Mouse (Mus musculus) heart, embryonic 10.5 days (tissue): ENCODE results near the gene Reg3a. TPM values are rescaled to one million over a fixed set of nuclear protein-coding genes. Genes with fewer than 3 reads are reported as not detected.
"Not testable (repeated sequence)": the region's sequence is repeated elsewhere in the genome, so short reads cannot be mapped to it uniquely, and the experiment has no call there.

Experiments used
- DNase-seq: peaks from one replicate; pipeline ENCODE4 v3.0.0-alpha.2; 2017; ENCODE audit warnings: low spot score
- H3K27ac ChIP-seq: fragments of 300-500 bp; sonication (generic); 2 replicates; pipeline ENCODE4 v1.5.1; 2016; ENCODE audit warnings: mild to moderate bottlenecking
- H3K27me3 ChIP-seq: fragments of 300-500 bp; sonication (generic); 2 replicates; pipeline ENCODE4 v1.6.1; 2016; ENCODE audit warnings: mild to moderate bottlenecking; ENCODE audit not compliant: poor library complexity, insufficient read depth, severe bottlenecking
- H3K36me3 ChIP-seq: fragments of 300-500 bp; sonication (generic); 2 replicates; pipeline ENCODE4 v1.6.1; 2016; ENCODE audit warnings: mild to moderate bottlenecking, moderate library complexity
- H3K4me1 ChIP-seq: fragments of 300-500 bp; sonication (generic); 2 replicates; pipeline ENCODE4 v1.6.1; 2016; ENCODE audit warnings: mild to moderate bottlenecking
- H3K4me3 ChIP-seq: fragments of 300-500 bp; sonication (generic); 2 replicates; pipeline ENCODE4 v1.5.1; 2016; ENCODE audit warnings: mild to moderate bottlenecking, moderate library complexity
- H3K9me3 ChIP-seq: fragments of 300-500 bp; sonication (generic); 2 replicates; pipeline ENCODE4 v1.6.1; 2016; ENCODE audit warnings: mild to moderate bottlenecking, moderate library complexity
- WGBS: fragments of 180-500 bp; shearing (Covaris S2); methylation state at CpG from one replicate; pipeline ENCODE4 v1.1.7; 2016; 5-methylcytosine and 5-hydroxymethylcytosine counted together
- polyA plus RNA-seq: library from polyadenylated mRNA; unstranded; fragments of >200 nt; fragmentation: Nextera tagmentation; extraction: Ambion mirVana; gene quantifications from 2 replicates; pipeline ENCODE4 v1.2.1, GENCODE M21; 2016

The Reg3a gene
- polyA plus RNA-seq = not detected in 2 replicates

DNA sequence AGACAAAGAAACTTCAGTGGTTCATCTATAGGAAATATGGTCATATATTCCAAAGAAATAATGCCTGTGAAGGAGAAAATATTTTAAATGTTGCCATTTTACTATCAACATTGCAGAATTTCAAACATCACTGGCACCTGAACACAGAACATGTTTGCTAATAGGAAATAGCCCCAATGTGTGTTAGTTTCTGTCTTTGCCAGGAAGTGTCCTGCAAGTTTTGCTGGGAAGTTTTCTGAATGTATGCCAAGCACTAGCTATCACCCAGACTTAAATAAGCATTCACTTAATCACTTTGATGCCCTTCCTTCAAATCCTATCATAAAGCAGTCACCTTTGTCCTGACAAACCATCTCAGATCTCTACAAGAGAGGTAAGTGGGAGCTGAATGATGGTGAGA, at the start of gene Reg3a:
Reg3a (plus strand) TSS at position 301 of the 400 bp plus-strand sequence.
- no peak within 1 kb of the TSS for H3K27ac ChIP-seq
- H3K9me3 ChIP-seq = no peaks in the 10 kb centered on the region
- H3K27me3 ChIP-seq = no peaks in the 10 kb centered on the region
- H3K4me3 ChIP-seq = no peak within 1 kb of the TSS
- no peaks in the 10 kb centered on the region for H3K4me1 ChIP-seq
- no peak for DNase-seq
- no peaks in the 10 kb centered on the region for H3K36me3 ChIP-seq

DNA sequence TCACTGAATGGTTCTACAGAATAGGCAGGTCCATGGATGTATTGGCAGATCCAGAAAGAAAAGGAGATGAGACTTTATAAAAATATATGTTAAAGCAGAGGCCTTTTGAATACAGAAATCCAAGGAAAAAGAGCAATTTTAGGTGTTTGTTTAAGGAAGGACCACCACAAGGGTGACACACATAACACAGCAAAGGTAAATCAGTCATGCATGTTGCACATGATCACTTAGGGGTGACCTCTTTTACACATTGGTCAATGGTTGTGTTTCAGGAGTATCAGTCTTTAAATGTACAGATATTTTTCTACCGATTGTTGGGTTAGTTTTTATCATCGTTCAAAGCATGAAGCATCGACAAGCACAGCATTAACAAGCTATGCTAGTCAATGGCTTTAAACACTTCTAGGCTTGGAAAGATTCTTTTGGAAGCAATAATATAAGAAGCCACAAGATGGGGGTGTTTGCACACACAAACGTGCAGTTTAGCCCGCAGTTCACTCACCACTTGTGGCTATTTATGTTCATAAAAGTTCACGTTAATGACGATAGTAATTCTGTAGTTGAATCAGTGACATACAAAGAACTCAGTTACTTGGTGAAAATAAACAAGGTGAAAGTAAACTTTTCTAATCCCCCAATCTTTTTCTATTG, 48.5 kb upstream of the Reg3a start:
- H3K9me3 ChIP-seq = no peaks in the 10 kb centered on the region
- WGBS = 39% methylated on average over 7 of the region's 7 CpGs
- DNase-seq = no peak

GRCm38 (mm10) chr6:78340296-78340695, 40.2 kb upstream of the Reg3a start:
- Histone ChIP-seq H3K36me3 (no peaks in the 10 kb centered on the region), H3K4me1 (no peaks in the 10 kb centered on the region), H3K27me3 (no peaks in the 10 kb centered on the region), H3K27ac (no peak overlapping the region), H3K9me3 (no peaks in the 10 kb centered on the region), H3K4me3 (no peak overlapping the region)
- no peak for DNase-seq

More for the DNA sequence above, 48.5 kb upstream of the Reg3a start:
- no peaks in the 10 kb centered on the region for H3K4me1 ChIP-seq
- H3K27ac ChIP-seq = no peak overlapping the region
- no peak overlapping the region for H3K4me3 ChIP-seq
- H3K27me3 ChIP-seq = no peaks in the 10 kb centered on the region
- H3K36me3 ChIP-seq = no peaks in the 10 kb centered on the region

DNA sequence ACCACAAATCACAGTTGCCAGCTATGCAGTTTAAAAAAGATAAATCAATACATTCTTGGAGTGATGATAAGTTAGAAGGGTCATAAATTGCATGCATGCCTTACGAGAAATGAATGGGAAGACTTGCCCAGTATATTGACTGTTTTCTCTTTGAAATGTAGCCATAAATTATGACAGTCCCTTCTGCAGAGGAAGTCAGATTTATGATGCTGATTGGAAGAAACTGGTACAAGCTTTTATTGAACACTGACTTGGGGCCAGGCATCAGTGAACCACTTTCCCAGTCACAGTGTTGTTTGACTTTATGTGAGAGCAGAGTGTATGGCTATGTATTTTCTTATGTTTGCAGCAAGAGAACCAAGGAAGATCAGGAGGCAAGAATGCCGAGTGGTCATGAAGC, 38.8 kb upstream of the Reg3a start:
- Histone ChIP-seq H3K9me3 (no peaks in the 10 kb centered on the region), H3K4me1 (no peaks in the 10 kb centered on the region), H3K27ac (no peak overlapping the region), H3K4me3 (no peak overlapping the region), H3K36me3 (no peaks in the 10 kb centered on the region), H3K27me3 (no peaks in the 10 kb centered on the region)
- DNase-seq = no peak
- 80% methylated on average over 2 of the region's 2 CpGs for WGBS

GRCm38 (mm10) chr6:78361971-78362563, 18.4 kb upstream of the Reg3a start:
- no peaks in the 10 kb centered on the region for H3K4me1 ChIP-seq
- H3K4me3 ChIP-seq = no peak overlapping the region
- H3K27ac ChIP-seq = no peak overlapping the region
- H3K36me3 ChIP-seq = no peaks in the 10 kb centered on the region
- no peaks in the 10 kb centered on the region for H3K9me3 ChIP-seq
- WGBS = 65% methylated on average over 2 of the region's 2 CpGs
- H3K27me3 ChIP-seq = no peaks in the 10 kb centered on the region
- no peak for DNase-seq

- 78% methylated on average over 2 of the region's 2 CpGs for WGBS
- Histone ChIP-seq H3K27me3 (no peaks in the 10 kb centered on the region), H3K9me3 (no peaks in the 10 kb centered on the region; the same call in 1 of the 2 replicates), H3K27ac (no peak within 1 kb of the TSS), H3K4me3 (no peak within 1 kb of the TSS), H3K36me3 (no peaks in the 10 kb centered on the region), H3K4me1 (no peaks in the 10 kb centered on the region)
- no peak for DNase-seq
These were observed 10.2 kb upstream of the Reg3a start, which contains the start of gene Reg3b for GRCm38 (mm10) chr6:78370357-78370756. Gene Reg3b (plus strand): TSS chr6:78370657.

GRCm38 (mm10) chr6:78378765-78379164, 1.7 kb upstream of the Reg3a start, which contains the start of gene Reg3d:
Gene Reg3d (minus strand): TSS chr6:78378865.
- DNase-seq = no peak
- Histone ChIP-seq H3K4me3 (no peak within 1 kb of the TSS), H3K4me1 (no peaks in the 10 kb centered on the region), H3K36me3 (no peaks in the 10 kb centered on the region), H3K9me3 (no peaks in the 10 kb centered on the region), H3K27me3 (no peaks in the 10 kb centered on the region), H3K27ac (no peak within 1 kb of the TSS)
- 67% methylated on average over 2 of the region's 2 CpGs for WGBS

DNA sequence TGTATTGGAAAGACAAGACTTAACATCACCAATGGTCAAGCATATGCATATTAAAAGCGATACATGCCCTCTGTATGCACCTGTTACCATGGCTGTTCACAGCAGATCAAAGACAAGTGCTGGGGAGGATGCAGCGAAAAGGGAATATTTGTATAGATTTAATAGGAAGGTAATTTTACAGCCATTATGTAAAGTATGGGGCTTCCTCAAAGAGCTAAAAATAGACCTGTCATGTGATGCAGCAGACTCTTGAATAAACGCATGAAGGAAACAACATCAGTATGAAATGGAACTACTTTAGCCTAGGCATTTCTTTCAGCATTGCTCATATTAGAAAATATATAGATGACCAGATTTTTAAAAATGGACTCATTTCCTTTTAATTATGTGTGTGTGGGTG, 5.1 kb downstream of the Reg3a start:
- no peak overlapping the region for H3K27ac ChIP-seq
- 86% methylated on average over 3 of the region's 3 CpGs for WGBS
- H3K9me3 ChIP-seq = no peaks in the 10 kb centered on the region
- no peaks in the 10 kb centered on the region for H3K27me3 ChIP-seq
- no peaks in the 10 kb centered on the region for H3K4me1 ChIP-seq
- no peaks in the 10 kb centered on the region for H3K36me3 ChIP-seq
- DNase-seq = no peak
- H3K4me3 ChIP-seq = no peak overlapping the region

DNA sequence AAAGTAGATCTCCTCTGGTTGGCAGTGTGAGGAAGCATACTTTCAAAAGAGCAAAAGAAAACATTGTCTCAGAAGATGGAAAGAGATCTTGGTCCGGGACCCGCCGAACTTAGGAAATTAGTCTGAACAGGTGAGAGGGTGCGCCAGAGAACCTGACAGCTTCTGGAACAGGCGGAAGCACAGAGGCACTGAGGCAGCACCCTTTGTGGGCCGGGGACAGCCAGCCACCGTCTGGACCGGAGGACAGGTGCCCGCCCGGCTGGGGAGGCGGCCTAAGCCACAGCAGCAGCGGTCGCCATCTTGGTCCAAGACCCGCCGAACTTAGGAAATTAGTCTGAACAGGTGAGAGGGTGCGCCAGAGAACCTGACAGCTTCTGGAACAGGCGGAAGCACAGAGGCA, 14.8 kb downstream of the Reg3a start, which contains the start of gene Reg2:
Reg2 (plus strand) TSS at position 301 of the 400 bp plus-strand sequence.
- H3K4me1 ChIP-seq, H3K36me3 ChIP-seq, DNase-seq, H3K27ac ChIP-seq, H3K27me3 ChIP-seq, H3K4me3 ChIP-seq, H3K9me3 ChIP-seq: not testable (repeated sequence)
- 92% methylated on average over 5 of the region's 17 CpGs for WGBS

- H3K9me3 ChIP-seq, H3K27me3 ChIP-seq, H3K4me1 ChIP-seq, H3K27ac ChIP-seq, DNase-seq, H3K36me3 ChIP-seq, H3K4me3 ChIP-seq: not testable (repeated sequence)
These were observed 41.9 kb downstream of the Reg3a start, which contains the start of gene Reg1 for GRCm38 (mm10) chr6:78422411-78422810. Gene Reg1 (plus strand): TSS chr6:78422711.

GRCm38 (mm10) chr6:78425497-78425896, 45.0 kb downstream of the Reg3a start:
- DNase-seq = no peak
- H3K4me3 ChIP-seq = no peak overlapping the region
- no peaks in the 10 kb centered on the region for H3K4me1 ChIP-seq
- no peaks in the 10 kb centered on the region for H3K9me3 ChIP-seq
- no peak overlapping the region for H3K27ac ChIP-seq
- 83% methylated on average over 3 of the region's 3 CpGs for WGBS
- no peaks in the 10 kb centered on the region for H3K27me3 ChIP-seq
- H3K36me3 ChIP-seq = no peaks in the 10 kb centered on the region
